Mouse (Mus musculus) frontal cortex, adult (tissue): ENCODE data around the gene Agpat1.

Source experiments
- ATAC-seq: cut with Nextera tagmentation; 2 replicates; pipeline ENCODE4 v1.9.2; 2017; ENCODE audit warnings: mild to moderate bottlenecking, moderate library complexity, mixed read lengths; ENCODE audit not compliant: low TSS enrichment

Agpat1 gene

GRCm38 (mm10) chr17:34604511-34605237 is 612 bp downstream of the Agpat1 start:
- ATAC-seq, result no peak

DNA sequence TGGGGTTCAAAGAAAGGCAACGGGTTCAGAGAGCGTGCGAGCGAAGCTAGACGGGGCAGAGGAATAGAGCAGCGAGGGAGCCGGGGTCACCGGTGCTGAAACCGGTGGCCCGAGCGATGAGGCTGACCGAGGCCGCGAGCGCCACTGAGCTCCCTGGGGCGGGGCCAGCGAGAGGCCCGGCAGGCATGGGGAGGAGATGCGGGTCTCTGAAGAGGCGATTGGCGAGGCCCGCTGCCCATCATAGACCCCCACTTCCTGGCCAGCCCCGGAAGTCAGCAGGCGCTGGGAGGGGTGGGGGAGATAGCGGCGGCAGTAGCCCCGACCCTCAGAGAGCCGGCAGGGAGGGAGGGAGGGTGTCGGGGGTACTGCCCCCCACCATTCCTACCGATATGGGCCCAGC is 1.5 kb downstream of the Agpat1 start:
- ATAC-seq, result peak; percentile 60

DNA sequence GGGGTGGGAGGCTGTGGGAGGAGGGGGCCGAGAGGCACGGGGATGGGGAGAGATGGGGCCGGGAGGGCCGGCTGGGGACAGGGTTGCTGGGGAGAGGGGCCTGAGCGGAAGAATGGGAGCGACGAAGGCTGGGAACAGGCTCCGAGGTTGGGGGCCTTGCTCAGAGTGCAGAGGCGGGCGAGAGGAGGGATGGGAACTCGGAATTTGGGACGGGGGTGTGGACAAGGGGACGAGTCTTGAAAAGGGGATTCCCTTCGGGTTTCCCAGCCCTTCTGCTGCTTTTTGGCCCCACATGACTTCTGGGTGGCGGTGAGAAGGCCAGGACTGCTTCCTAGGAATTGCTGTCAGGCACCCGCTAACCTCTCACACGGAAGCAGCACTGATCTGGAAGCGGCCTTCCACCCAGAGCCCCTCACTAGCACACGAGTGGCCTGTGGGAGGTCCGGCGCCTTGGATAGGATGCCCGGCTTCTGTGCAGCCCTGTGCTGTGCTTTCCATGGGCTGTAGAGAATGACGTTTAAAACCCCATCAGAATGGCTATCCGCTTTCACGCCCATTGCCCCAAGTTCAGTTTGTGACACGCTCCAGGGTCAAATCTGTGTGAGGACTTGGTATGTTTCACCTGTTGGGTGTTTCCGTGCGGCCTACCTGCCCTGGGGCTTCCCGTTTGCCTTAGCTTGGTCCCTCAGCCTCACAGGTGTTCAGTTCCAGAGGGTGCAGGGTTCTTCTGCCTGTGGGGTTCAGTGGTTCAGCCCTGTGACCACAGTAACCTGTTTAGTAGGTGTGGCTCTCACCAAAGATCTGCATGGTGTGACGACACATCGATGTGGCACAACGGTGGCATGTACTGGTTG is 2.4 kb downstream of the Agpat1 start:
- ATAC-seq, result no peak

GRCm38 (mm10) chr17:34607997-34608396 is 3.9 kb downstream of the Agpat1 start:
- no peak for ATAC-seq

GRCm38 (mm10) chr17:34611050-34611449 is 7.0 kb downstream of the Agpat1 start:
- ATAC-seq, result no peak

GRCm38 (mm10) chr17:34613054-34613645 is 9.1 kb downstream of the Agpat1 start:
- no peak for ATAC-seq

GRCm38 (mm10) chr17:34613830-34614229 is 9.8 kb downstream of the Agpat1 start:
- 0 out of 2 replicates have a peak, but pooled peaks have one; percentile 11 for ATAC-seq

DNA sequence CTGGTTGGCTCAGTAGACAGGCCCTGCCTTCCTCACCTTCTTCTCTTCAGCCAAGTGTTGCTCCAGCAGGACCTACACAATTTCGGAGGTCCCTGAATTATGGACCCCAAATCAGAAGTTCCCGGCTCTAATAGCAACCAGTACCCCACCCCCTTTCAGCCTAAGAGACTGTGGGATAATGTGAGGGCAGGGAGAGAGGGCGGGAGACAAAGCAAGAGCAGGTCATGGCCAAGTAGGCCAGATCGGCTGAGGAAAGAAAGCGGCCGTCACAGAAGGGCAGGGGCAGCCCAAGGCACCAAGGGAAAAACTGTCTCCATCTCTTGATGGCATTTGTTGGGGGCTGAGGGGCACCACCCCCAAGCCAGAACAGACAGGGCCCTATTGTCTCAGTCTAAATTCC is 11.8 kb downstream of the Agpat1 start, which contains the start of gene Egfl8:
TSS of gene Egfl8 (minus strand) at position 101 of the 400 bp plus-strand sequence.
- ATAC-seq, result no peak

DNA sequence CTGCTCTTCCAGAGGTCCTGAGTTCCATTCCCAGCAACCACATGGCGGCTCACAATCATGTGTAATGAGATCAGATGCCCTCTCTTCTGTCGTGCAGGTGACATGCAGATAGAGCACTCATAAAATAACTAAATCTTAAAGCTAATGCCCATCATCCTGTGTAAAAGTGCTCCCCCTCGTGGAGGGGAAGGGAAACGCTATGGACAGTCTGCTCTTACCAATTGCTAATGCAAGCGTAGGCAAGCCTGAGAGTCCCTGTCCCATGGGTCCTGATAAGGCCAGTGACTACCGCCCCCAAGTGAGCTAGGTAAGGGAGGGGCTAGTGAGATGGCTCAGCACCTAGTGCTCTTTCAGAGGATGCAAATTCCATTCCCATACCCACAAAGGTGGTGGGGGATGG is 14.9 kb downstream of the Agpat1 start:
- ATAC-seq, result peak; percentile 33; the same call in 1 of the 2 replicates

GRCm38 (mm10) chr17:34621006-34621405 is 16.9 kb downstream of the Agpat1 start:
- ATAC-seq, result no peak

GRCm38 (mm10) chr17:34623161-34623560 is 19.1 kb downstream of the Agpat1 start:
- no peak for ATAC-seq

DNA sequence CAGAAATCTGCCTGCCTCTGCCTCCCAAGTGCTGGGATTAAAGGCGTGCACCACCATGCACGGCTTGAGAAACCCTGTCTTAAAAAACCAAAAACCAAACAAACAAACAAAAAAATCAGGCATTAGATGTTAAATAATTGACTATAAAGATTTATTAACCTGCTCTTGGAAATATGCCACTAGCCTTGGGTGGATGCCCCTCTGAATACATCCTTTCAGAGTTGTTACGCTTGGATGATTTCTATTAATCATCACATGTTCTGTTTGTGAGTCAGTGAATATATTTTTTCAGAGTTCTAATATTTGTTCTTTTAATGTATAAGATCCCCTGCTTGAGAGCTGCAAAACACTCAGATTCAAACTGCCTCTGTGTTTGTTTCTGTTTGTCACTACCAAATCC is 20.9 kb downstream of the Agpat1 start:
- no peak for ATAC-seq

- no peak for ATAC-seq
Measured at GRCm38 (mm10) chr17:34626062-34626772, 22.2 kb downstream of the Agpat1 start.

GRCm38 (mm10) chr17:34626773-34627092 is 22.7 kb downstream of the Agpat1 start:
- peak; percentile 14; the same call in 1 of the 2 replicates for ATAC-seq

DNA sequence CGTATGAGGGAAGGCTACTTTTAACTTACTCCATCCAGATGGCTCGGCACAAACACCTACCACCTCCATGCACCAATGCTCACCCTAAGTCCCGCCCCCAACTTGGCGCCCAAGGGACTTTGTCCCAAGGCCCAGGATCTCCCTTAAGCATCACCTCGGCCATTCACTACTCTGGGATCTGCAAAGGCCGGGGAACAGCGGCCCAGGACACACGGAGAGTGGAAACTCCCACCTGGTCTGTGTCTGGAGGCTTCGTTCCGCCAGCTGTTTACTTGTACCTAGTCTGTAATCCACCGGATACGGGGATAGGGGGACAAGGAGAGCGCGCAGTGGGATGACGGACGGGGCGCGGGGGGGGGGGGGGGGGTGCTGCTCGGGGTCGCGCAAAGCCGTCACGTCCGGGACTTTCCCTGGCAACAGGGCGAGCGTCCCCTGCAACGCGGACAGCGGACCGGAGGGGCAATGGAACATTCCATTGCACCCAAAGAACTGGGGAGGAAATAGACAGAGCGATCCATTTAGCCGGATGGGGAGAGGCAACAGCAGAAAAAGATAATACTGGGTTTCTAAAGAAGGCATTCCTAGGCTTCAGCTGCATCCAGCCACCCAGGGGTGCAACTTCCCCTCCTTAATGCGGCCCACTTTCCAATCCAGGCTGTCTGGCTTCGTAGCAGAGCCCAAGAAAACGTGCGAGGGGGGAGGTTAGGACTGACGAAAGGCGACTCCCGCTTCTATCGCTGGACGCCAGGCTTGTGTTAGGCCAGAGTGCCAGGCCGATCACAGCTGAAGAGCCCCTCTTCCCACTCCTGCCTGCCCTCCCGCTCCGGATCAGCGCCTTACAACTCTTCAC is 23.3 kb downstream of the Agpat1 start:
- peak; percentile 38 for ATAC-seq

DNA sequence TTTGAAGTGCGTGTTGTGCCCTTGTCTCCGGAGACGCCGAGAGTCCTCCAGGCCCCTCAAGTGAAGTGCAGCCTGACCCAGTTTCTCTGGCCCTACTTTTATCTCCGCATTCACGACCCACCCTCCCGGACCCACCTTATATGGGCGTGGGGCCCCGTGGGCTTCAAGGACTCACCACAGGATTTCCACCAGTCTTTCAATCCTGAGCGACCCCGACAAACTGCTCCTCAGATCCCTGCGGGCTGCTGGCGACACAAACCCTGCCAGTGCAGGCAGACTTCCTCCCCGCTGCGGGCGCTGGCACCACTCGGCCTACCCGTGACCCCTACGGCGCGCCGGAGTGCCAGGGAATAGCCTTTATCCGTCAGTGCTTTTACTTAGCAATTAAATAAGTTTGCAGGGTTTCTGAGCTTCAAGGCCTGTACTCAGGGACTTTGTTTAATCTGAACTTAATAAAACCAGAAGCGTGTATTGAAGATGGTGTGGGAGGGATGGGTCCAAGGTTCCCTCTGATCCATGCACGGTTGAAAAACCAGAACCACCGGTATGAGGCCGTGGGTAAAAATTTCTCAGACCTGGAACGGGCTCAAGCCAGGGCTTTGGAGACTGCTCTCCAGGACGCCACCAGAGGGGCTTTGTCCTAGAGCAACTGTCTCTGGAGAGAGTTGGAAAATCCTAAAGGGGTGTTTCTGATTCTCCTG is 24.0 kb downstream of the Agpat1 start, which contains the start of gene Ppt2:
TSS of gene Ppt2 (minus strand) at position 568 of the 701 bp plus-strand sequence.
- no peak for ATAC-seq

DNA sequence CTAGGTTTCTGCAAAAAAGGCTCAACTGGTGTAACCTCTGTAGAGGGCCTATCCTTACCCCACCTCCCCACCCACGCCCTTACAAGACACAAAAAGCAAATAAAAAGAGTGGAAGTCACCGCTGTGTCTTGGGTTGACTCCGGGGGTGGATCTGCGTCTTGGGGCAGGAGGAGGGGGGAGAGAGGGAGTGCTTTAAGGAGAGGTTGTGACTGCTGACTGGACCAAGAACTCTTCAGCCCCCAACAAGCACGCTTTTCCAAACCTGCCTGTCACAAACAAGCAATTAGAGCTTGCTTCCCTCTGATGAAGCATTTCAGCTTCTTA is 24.5 kb downstream of the Agpat1 start:
- ATAC-seq, result no peak

DNA sequence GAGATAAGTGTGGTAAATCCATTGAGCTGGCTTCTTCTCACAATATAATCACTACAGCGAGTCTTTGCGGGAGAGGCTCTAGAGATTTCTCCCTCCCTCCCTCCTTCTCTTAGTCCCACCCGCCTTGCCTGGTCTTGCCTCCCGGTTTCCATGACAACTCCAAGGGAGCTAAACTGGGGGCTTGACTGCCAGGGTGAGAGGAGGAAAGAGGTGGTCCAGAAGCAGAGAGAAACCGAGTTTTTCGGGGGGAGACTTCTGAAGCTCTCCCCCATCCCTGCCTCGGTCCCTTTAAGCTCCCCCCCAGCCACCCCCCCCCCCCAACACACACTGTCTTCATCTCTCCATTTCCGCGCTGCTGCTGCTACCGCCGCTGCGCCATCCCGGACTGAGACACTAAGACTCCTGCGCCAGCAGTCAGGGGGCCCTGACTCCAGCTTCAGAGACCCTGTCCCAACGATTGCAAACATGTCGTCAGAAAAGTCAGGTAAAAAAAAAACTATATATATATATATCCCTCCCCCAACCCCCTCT is 25.2 kb downstream of the Agpat1 start, which contains the start of gene Prrt1:
TSS of gene Prrt1 (plus strand) at position 313 of the 531 bp plus-strand sequence.
- ATAC-seq, result peak; percentile 29

GRCm38 (mm10) chr17:34629796-34630603 is 25.9 kb downstream of the Agpat1 start:
- ATAC-seq, result no peak
